Mouse (Mus musculus) common myeloid progenitor, adult 5-6 weeks (primary cell): Measurements from ENCODE around the gene Megf11. TPM values are rescaled to one million over a fixed set of nuclear protein-coding genes. Genes with fewer than 3 reads are reported as not detected.

Experiments used
- ATAC-seq: replicated peaks from 2 replicates; pipeline ENCODE4 v1.8.0; 2016; ENCODE audit warnings: low read depth, mild to moderate bottlenecking, moderate TSS enrichment, inconsistent platforms; ENCODE audit not compliant: poor library complexity, severe bottlenecking
- total RNA-seq: library from RNA; stranded (forward); fragments of 200-1000, 187-1606 nt; gene quantifications from 2 replicates; pipeline ENCODE4 v1.2.3, GENCODE M21; 2017

The Megf11 gene
- total RNA-seq, 1 experiment from 2014 or later = 0.23 TPM

DNA sequence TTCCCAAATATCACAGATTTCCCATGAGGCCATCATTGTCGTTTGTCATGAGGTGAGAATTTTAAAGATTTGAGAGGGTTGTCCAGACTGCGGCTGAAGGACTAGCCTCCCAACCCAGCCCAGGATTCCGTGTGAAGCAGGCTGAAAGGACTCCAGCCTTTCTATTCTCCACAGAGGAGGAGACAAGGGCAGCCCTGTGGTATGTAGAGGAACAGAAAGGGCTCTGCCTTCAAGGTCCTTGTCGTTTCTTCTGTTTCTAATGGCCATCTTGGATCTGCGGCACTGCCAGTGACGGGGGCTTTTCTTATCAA, 121.7 kb downstream of the Megf11 start:
- no peak for ATAC-seq

DNA sequence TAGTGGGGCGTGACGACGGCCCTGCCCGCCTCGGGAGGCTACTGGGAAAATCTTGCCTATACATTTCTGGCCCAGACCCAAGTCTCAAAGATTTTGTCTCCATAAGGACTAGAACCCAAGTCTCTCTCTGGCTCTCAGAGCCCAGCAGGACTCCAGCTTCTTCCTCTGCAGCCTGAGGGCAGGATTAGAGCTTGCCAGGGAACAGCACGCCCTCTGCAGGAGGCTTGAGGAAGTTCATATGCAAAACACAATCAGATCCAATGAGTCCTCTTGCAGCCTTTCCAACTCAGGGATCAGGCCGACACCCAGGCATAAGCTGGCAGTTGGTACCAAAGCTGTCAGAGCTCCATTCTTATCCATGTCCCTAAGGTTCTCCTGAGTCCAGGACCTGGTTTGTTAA, 122.6 kb downstream of the Megf11 start:
- ATAC-seq = no peak

- ATAC-seq = no peak
These were observed 129.4 kb downstream of the Megf11 start for GRCm38 (mm10) chr9:64514826-64515225.

- no peak for ATAC-seq
These were observed 134.7 kb downstream of the Megf11 start for GRCm38 (mm10) chr9:64519921-64520746.

- ATAC-seq = no peak
These were observed 135.4 kb downstream of the Megf11 start for GRCm38 (mm10) chr9:64520747-64521283.

- no peak for ATAC-seq
These were observed 138.0 kb downstream of the Megf11 start for GRCm38 (mm10) chr9:64523264-64524045.

DNA sequence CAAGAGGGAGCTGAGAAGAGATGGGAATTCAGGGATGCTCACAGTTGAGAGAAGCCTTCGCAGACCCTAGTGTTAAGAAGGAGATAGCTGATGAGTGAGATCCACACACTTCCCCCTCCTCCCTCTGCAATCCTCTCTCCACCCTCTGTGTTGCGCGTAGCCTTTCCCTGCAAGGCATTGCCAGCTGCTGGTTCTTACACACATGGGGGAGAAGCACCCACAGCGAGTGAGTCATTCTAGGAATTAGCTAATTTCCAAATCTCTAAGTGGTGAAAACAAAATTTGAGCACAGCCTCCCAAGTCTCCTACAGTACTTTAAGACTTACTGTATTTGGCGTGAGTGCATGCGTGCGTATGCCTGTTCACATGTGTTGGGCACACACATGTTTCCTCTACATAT, 142.6 kb downstream of the Megf11 start:
- no peak for ATAC-seq

- no peak for ATAC-seq
These were observed 143.2 kb downstream of the Megf11 start for GRCm38 (mm10) chr9:64528595-64528994.

GRCm38 (mm10) chr9:64531935-64532334, 146.5 kb downstream of the Megf11 start:
- no peak for ATAC-seq

DNA sequence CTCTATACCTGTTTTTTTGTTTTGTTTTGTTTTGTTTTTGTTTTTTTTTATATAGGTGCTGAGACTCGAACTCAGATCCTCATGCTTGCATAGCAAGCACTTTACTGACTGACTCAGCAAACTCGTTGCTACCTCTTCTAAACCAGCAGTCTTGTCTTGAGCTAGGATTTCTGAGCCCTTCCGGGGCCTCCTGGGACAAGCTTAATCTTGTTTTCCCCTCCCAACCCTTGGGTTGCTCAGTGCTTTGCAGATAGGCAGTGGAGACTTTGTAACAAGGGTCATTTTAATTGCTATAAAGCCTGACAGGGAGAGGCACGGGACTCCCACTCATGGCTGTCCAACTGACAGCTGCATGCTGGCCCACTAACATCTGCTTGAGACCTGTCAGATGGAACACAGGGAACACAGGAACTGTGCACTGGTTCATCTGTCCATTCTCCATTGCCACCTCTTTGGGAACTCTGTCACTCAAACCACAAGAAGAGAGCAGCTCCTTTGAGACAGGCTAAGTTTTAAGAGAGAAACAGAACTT, 147.4 kb downstream of the Megf11 start:
- no peak for ATAC-seq

- peak; percentile 82 for ATAC-seq
These were observed 148.2 kb downstream of the Megf11 start for GRCm38 (mm10) chr9:64533488-64534119.

- ATAC-seq = no peak
These were observed 148.9 kb downstream of the Megf11 start for GRCm38 (mm10) chr9:64534313-64534712.

DNA sequence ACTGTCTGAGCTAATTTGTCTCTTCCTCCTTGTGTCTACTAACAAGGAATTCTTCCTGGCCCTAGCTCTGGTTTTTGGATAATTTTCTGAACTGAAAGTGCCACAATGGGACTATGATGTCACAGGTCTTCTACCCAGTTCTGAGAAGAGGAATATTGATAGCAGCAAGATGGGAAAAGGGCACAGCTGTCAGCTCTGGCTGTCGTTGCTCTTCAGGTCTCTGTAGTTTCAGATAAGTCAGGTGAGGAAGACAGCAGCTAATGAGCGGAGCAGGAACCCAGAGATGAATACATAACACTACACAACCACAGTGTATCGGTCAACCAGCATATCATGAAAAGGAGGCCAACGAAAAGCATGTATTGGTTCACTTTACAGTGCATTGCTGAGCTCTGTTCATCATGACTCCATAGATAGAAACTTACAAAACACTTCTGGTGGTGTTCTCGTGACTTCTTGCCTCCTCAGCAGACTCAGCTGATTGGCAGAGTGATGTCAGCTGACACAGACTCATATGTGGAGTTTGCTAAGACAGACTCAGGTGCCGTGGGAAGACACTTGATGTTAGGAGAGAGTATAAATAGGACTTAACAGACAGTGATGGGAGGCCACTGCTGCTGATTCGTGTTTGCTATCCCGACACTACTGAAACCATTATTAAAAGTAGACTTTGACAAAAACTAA, 149.6 kb downstream of the Megf11 start:
- ATAC-seq = no peak

DNA sequence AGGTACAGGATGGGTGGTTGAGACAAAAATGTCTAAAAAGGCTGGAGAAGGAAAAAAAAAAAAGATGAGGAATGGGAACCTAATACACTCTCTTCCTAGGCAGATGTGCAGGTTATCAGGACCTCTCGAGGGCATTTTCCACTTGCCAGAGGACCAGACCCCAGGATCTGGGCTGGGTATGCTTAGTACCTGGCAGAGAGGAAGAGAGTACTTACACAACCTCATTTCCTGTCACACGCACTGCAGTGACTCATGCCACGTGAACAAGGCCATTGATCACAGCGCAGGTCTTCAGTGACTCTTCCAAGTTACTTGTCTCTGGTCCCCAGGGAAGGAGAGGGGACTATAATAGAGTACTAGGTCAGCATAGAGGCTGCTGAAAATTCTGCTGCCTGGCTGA, 152.4 kb downstream of the Megf11 start:
- no peak for ATAC-seq

DNA sequence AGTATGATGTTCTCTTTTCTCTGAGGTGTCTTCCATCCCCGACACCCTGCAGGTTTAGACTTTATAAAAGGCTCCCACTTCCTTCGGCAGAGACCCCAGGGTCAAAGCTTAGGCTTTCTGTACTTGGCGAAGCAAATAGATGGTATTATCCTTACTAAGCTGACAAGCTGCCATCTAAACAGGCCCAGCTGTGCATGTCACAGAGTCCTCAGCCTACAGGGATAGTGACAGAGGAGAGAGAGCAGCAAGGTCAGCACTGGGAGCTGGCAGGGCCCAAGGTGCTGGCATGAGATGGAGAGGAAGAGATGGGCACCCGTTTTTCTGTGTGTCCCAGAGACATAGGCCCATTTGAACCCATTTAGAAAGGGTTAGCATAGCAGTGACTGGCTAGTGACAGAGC, 156.8 kb downstream of the Megf11 start:
- no peak for ATAC-seq

GRCm38 (mm10) chr9:64543125-64543524, 157.7 kb downstream of the Megf11 start:
- no peak for ATAC-seq

GRCm38 (mm10) chr9:64546344-64546991, 161.0 kb downstream of the Megf11 start:
- no peak for ATAC-seq

DNA sequence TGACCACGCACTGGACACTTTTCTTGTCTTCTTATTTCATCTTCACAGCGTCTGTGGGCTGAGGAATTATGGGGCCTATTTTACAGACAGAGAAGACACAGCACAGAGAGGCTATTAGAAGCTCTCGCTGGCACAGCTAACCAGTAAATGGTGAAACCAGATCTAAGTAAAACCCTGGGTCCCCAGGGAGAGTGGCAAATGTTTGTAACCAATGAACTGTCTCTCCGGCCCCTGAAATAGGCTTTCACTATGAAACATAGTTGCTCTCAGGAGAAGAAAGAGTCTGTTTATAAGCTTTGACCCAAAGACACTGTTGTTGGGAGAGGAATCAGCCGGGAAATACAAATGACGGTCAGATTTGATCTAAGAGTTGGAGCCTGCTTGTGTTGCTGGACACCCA, 162.9 kb downstream of the Megf11 start:
- no peak for ATAC-seq

DNA sequence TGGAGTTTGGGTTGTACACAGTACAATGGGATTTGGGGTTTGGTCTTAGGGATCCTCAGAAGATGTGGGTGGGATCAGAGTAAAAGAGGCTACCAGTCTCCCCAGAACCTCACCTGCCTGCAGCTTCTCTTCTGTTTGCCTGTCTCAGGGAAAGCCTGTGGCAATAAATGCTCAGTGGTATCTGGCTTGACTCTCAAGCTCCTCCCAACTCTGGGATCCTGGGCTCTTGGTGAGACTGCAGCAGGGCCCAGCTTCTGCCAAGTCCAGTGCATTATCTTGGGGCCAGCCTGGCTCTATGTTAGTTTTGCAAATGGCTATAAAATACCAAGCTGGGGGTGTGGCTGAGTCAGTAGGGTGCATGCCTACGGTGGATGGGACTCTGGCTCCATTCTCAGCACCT, 165.9 kb downstream of the Megf11 start:
- ATAC-seq = no peak

- ATAC-seq = no peak
These were observed 166.6 kb downstream of the Megf11 start for GRCm38 (mm10) chr9:64552046-64552445.
